Mouse (Mus musculus) intestine, embryonic 15.5 days (tissue): ENCODE data around the gene Tent2. TPM values are rescaled to one million over a fixed set of nuclear protein-coding genes. Genes with fewer than 3 reads are reported as not detected.

ENCODE experiments used
- ATAC-seq: fragments of 200-750 bp; cut with Nextera tagmentation; 2 replicates; pipeline ENCODE4 v1.8.0; 2017; ENCODE audit warnings: moderate TSS enrichment, moderate library complexity
- H3K27ac ChIP-seq: fragments of 300-500 bp; sonication (generic); 2 replicates; pipeline ENCODE4 v1.5.1; 2015; ENCODE audit warnings: mild to moderate bottlenecking, inconsistent platforms
- H3K27me3 ChIP-seq: fragments of 300-500 bp; sonication (generic); replicated peaks from 2 replicates; pipeline ENCODE4 v1.6.1; 2015; ENCODE audit warnings: inconsistent platforms
- H3K36me3 ChIP-seq: fragments of 300-500 bp; sonication (generic); 2 replicates; pipeline ENCODE4 v1.6.1; 2015; ENCODE audit warnings: inconsistent platforms
- H3K4me1 ChIP-seq: fragments of 300-500 bp; sonication (generic); replicated peaks from 2 replicates; pipeline ENCODE4 v1.6.1; 2015; ENCODE audit warnings: inconsistent platforms
- H3K4me2 ChIP-seq: fragments of 300-500 bp; sonication (generic); replicated peaks from 2 replicates; pipeline ENCODE4 v1.6.1; 2015; ENCODE audit warnings: mild to moderate bottlenecking, inconsistent platforms
- H3K4me3 ChIP-seq: fragments of 300-500 bp; sonication (generic); replicated peaks from 2 replicates; pipeline ENCODE4 v1.5.1; 2015; ENCODE audit warnings: inconsistent platforms
- H3K9ac ChIP-seq: fragments of 300-500 bp; sonication (generic); 2 replicates; pipeline ENCODE4 v1.6.1; 2015; ENCODE audit warnings: inconsistent platforms
- H3K9me3 ChIP-seq: fragments of 300-500 bp; sonication (generic); 2 replicates; pipeline ENCODE4 v1.6.1; 2016; ENCODE audit warnings: inconsistent platforms
- WGBS: fragments of 180-500 bp; shearing (Covaris S2); methylation state at CpG from one replicate; pipeline ENCODE4 v1.1.7; 2015; 5-methylcytosine and 5-hydroxymethylcytosine counted together
- polyA plus RNA-seq: library from polyadenylated mRNA; unstranded; fragments of >200 nt; fragmentation: Nextera tagmentation; extraction: Ambion mirVana; gene quantifications from 2 replicates; pipeline ENCODE4 v1.2.1, GENCODE M21; 2015

Gene Tent2
- polyA plus RNA-seq, 1 experiment from 2014 or later, result 60.1 TPM

GRCm38 (mm10) chr13:93137098-93137497 is 55.1 kb downstream of the Tent2 start:
- H3K27me3 ChIP-seq, result no peaks in the 10 kb centered on the region
- no peaks in the 10 kb centered on the region for H3K4me1 ChIP-seq
- no peak for ATAC-seq
- H3K4me2 ChIP-seq, result no peak overlapping the region
- no peaks in the 10 kb centered on the region for H3K9me3 ChIP-seq
- H3K36me3 ChIP-seq, result no peaks in the 10 kb centered on the region
- no peak overlapping the region for H3K4me3 ChIP-seq
- WGBS, result 89% methylated on average over 7 of the region's 7 CpGs
- no peak overlapping the region for H3K27ac ChIP-seq
- no peak overlapping the region for H3K9ac ChIP-seq

GRCm38 (mm10) chr13:93136251-93136650 is 55.9 kb downstream of the Tent2 start:
- Histone ChIP-seq H3K4me2 (no peak overlapping the region), H3K27me3 (no peaks in the 10 kb centered on the region), H3K4me3 (no peak overlapping the region), H3K4me1 (no peaks in the 10 kb centered on the region), H3K27ac (no peak overlapping the region), H3K9ac (no peak overlapping the region), H3K9me3 (no peaks in the 10 kb centered on the region), H3K36me3 (no peaks in the 10 kb centered on the region)
- ATAC-seq, result no peak
- 92% methylated on average over 1 of the region's 1 CpGs for WGBS

DNA sequence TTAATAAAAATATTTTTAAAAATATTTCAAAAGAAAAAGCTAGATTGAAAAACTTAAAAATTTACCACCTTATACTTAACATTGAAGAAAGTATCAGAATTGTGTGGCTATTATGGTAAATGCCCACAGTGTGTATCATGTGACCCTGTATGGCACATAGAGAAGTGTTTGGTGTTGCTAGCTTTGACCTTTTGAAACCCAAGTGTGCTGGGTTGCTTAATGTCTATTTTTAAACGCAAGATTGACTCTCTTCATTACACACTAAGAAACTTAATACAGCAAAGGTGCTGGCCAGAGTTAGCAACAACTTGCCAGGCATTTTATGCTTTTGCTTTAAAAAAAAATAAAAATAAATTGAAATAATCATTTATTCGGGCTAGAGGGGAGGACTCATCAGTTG is 56.7 kb downstream of the Tent2 start:
- Histone ChIP-seq H3K9me3 (no peaks in the 10 kb centered on the region), H3K4me2 (no peak overlapping the region), H3K36me3 (no peaks in the 10 kb centered on the region), H3K27me3 (no peaks in the 10 kb centered on the region), H3K9ac (no peak overlapping the region), H3K4me3 (no peak overlapping the region), H3K27ac (no peak overlapping the region), H3K4me1 (no peaks in the 10 kb centered on the region)
- ATAC-seq, result no peak
- WGBS, result 85% methylated on average over 2 of the region's 2 CpGs

GRCm38 (mm10) chr13:93130674-93131073 is 61.5 kb downstream of the Tent2 start:
- Histone ChIP-seq H3K4me2 (no peak overlapping the region), H3K27me3 (no peaks in the 10 kb centered on the region), H3K36me3 (no peaks in the 10 kb centered on the region), H3K9ac (no peak overlapping the region), H3K4me3 (no peak overlapping the region), H3K9me3 (no peaks in the 10 kb centered on the region), H3K27ac (no peak overlapping the region), H3K4me1 (no peaks in the 10 kb centered on the region)
- no peak for ATAC-seq
- WGBS, result 93% methylated on average over 3 of the region's 3 CpGs

- H3K9me3 ChIP-seq, result no peaks in the 10 kb centered on the region
- 81% methylated on average over 5 of the region's 5 CpGs for WGBS
- ATAC-seq, result no peak
These were observed 63.2 kb downstream of the Tent2 start for GRCm38 (mm10) chr13:93128961-93129360.

GRCm38 (mm10) chr13:93128111-93128860 is 63.9 kb downstream of the Tent2 start:
- Histone ChIP-seq H3K9me3 (no peaks in the 10 kb centered on the region), H3K27me3 (no peaks in the 10 kb centered on the region), H3K36me3 (no peaks in the 10 kb centered on the region), H3K4me1 (no peaks in the 10 kb centered on the region), H3K9ac (no peak overlapping the region), H3K4me2 (no peak overlapping the region), H3K27ac (no peak overlapping the region), H3K4me3 (no peak overlapping the region)
- 75% methylated on average over 8 of the region's 8 CpGs for WGBS
- ATAC-seq, result no peak

More at GRCm38 (mm10) chr13:93128961-93129360, 63.2 kb downstream of the Tent2 start:
- Histone ChIP-seq H3K27ac (no peak overlapping the region), H3K36me3 (no peaks in the 10 kb centered on the region), H3K9ac (no peak overlapping the region), H3K4me1 (no peaks in the 10 kb centered on the region), H3K4me3 (no peak overlapping the region), H3K4me2 (no peak overlapping the region), H3K27me3 (no peaks in the 10 kb centered on the region)

GRCm38 (mm10) chr13:93122321-93122720 is 69.9 kb downstream of the Tent2 start:
- WGBS, result 93% methylated on average over 9 of the region's 9 CpGs

DNA sequence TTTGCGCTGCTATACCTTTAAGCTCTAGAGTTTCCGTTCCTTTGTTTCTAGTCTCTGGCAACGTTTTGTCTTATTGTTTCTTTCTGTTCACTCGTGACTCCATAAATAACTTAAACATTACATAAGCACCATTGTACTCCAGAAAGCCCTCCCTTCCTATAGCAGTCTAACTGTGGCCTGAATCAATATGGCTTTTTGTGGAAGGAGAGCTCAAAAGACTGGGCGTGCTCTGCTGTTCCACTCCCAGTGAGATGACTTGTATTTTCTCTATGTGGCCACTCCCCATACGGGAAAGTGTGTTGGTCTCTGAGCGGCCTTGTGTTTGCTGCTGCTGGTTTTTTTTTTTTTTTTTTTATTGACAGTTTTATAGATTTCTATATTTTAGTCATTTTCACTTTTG is 74.9 kb downstream of the Tent2 start:
- Histone ChIP-seq H3K4me3 (no peak overlapping the region), H3K4me1 (no peaks in the 10 kb centered on the region), H3K27me3 (no peaks in the 10 kb centered on the region), H3K27ac (no peak overlapping the region), H3K36me3 (no peaks in the 10 kb centered on the region), H3K9me3 (no peaks in the 10 kb centered on the region), H3K9ac (no peak overlapping the region), H3K4me2 (no peak overlapping the region)
- no peak for ATAC-seq
- 67% methylated on average over 7 of the region's 7 CpGs for WGBS

More at GRCm38 (mm10) chr13:93122321-93122720, 69.9 kb downstream of the Tent2 start:
- no peak overlapping the region for H3K27ac ChIP-seq
- H3K4me1 ChIP-seq, result no peaks in the 10 kb centered on the region
- no peak for ATAC-seq
- H3K9ac ChIP-seq, result no peak overlapping the region
- no peaks in the 10 kb centered on the region for H3K36me3 ChIP-seq
- no peaks in the 10 kb centered on the region for H3K9me3 ChIP-seq
- no peaks in the 10 kb centered on the region for H3K27me3 ChIP-seq
- H3K4me2 ChIP-seq, result no peak overlapping the region
- H3K4me3 ChIP-seq, result no peak overlapping the region

DNA sequence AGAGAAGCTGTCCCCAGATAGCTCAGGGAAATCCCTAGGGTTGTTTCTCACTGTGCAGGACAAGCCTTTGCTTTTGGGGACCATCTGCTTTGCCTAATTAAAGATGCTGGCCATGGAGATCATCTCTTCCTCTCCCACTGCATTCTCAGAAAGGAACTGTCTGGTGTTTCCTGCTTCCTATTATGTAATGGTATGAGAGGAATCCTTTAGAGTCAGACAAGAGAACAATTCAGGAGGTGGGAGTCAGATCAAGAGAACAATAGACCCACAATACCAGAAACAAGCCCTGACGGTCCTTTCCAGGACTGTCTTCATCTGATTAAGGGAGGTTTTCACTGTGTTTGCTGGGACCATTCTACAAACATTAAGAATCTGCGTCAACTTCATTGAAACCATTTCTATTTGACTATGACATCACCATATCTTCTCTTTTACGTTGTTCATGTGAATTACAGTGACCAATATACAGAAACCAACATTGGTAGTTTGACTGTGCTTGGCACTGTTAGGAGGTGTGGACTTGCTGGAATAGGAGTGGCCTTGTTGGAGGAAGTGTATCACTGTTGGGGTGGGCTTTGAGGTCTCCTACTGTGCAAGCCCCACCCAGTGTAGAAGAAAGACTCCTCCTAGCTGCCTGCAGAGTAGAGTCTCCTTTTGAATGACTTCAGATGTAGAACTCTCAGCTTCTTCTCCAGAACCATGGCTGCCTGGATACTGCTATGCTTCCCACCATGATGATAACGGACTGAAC is 89.7 kb downstream of the Tent2 start:
- no peak overlapping the region for H3K4me3 ChIP-seq
- no peaks in the 10 kb centered on the region for H3K9me3 ChIP-seq
- no peak for ATAC-seq
- H3K27me3 ChIP-seq, result no peaks in the 10 kb centered on the region
- no peak overlapping the region for H3K4me2 ChIP-seq
- 78% methylated on average over 4 of the region's 4 CpGs for WGBS
- no peak overlapping the region for H3K27ac ChIP-seq
- H3K4me1 ChIP-seq, result no peaks in the 10 kb centered on the region
- no peak overlapping the region for H3K9ac ChIP-seq
- no peaks in the 10 kb centered on the region for H3K36me3 ChIP-seq

GRCm38 (mm10) chr13:93098596-93098995 is 93.6 kb downstream of the Tent2 start:
- no peak overlapping the region for H3K4me2 ChIP-seq
- 90% methylated on average over 3 of the region's 3 CpGs for WGBS
- H3K27ac ChIP-seq, result no peak overlapping the region
- H3K4me1 ChIP-seq, result no peaks in the 10 kb centered on the region
- H3K9ac ChIP-seq, result no peak overlapping the region
- no peaks in the 10 kb centered on the region for H3K27me3 ChIP-seq
- H3K9me3 ChIP-seq, result no peaks in the 10 kb centered on the region
- no peak for ATAC-seq
- no peaks in the 10 kb centered on the region for H3K36me3 ChIP-seq
- H3K4me3 ChIP-seq, result no peak overlapping the region

GRCm38 (mm10) chr13:93096643-93097042 is 95.5 kb downstream of the Tent2 start:
- H3K27ac ChIP-seq, result no peak overlapping the region
- no peak for ATAC-seq
- no peaks in the 10 kb centered on the region for H3K36me3 ChIP-seq
- no peaks in the 10 kb centered on the region for H3K27me3 ChIP-seq
- no peak overlapping the region for H3K9ac ChIP-seq
- no peak overlapping the region for H3K4me3 ChIP-seq
- H3K9me3 ChIP-seq, result no peaks in the 10 kb centered on the region
- WGBS, result 92% methylated on average over 6 of the region's 6 CpGs
- H3K4me2 ChIP-seq, result no peak overlapping the region
- no peaks in the 10 kb centered on the region for H3K4me1 ChIP-seq
